Mouse (Mus musculus) layer of hippocampus, adult 11-12 months (tissue): Measurements from ENCODE around the gene Sun2.

Source experiments
- DNase-seq: peaks from one replicate; pipeline ENCODE4 v3.0.0; 2022; ENCODE audit warnings: low spot score

The Sun2 gene

GRCm38 (mm10) chr15:79687175-79687574, 55.2 kb downstream of the Sun2 start:
- no peak for DNase-seq

GRCm38 (mm10) chr15:79686046-79686869, 56.1 kb downstream of the Sun2 start:
- DNase-seq: no peak

- DNase-seq: no peak
Observed at GRCm38 (mm10) chr15:79685141-79685641, 57.1 kb downstream of the Sun2 start.

GRCm38 (mm10) chr15:79684616-79685015, 57.7 kb downstream of the Sun2 start:
- no peak for DNase-seq

- DNase-seq: no peak
Observed at GRCm38 (mm10) chr15:79683707-79684465, 58.5 kb downstream of the Sun2 start.

- no peak for DNase-seq
Observed at GRCm38 (mm10) chr15:79683146-79683545, 59.2 kb downstream of the Sun2 start.

- no peak for DNase-seq
Observed at GRCm38 (mm10) chr15:79681973-79682372, 60.4 kb downstream of the Sun2 start.

GRCm38 (mm10) chr15:79677936-79678335, 64.4 kb downstream of the Sun2 start:
- DNase-seq: no peak
